Mouse (Mus musculus) stomach, embryonic 15.5 days (tissue): ENCODE data around the gene Sap30bp. TPM values are rescaled to one million over a fixed set of nuclear protein-coding genes. Genes with fewer than 3 reads are reported as not detected.

Source experiments
- ATAC-seq: fragments of 200-750 bp; cut with Nextera tagmentation; 2 replicates; pipeline ENCODE4 v1.8.0; 2017; ENCODE audit warnings: low read depth, moderate number of reproducible peaks, moderate TSS enrichment; ENCODE audit not compliant: insufficient read depth, low FRiP score
- H3K27ac ChIP-seq: fragments of 300-500 bp; sonication (generic); 2 replicates; pipeline ENCODE4 v1.5.1; 2015; ENCODE audit warnings: mild to moderate bottlenecking, inconsistent platforms
- H3K27me3 ChIP-seq: fragments of 300-500 bp; sonication (generic); replicated peaks from 2 replicates; pipeline ENCODE4 v1.6.1; 2015; ENCODE audit warnings: inconsistent platforms
- H3K36me3 ChIP-seq: fragments of 300-500 bp; sonication (generic); 2 replicates; pipeline ENCODE4 v1.6.1; 2015; ENCODE audit warnings: inconsistent platforms
- H3K4me1 ChIP-seq: fragments of 300-500 bp; sonication (generic); 2 replicates; pipeline ENCODE4 v1.6.1; 2015; ENCODE audit warnings: inconsistent platforms
- H3K4me2 ChIP-seq: fragments of 300-500 bp; sonication (generic); 2 replicates; pipeline ENCODE4 v1.6.1; 2015; ENCODE audit warnings: mild to moderate bottlenecking, inconsistent platforms
- H3K4me3 ChIP-seq: fragments of 300-500 bp; sonication (generic); replicated peaks from 2 replicates; pipeline ENCODE4 v1.5.1; 2015; ENCODE audit warnings: inconsistent platforms
- H3K9ac ChIP-seq: fragments of 300-500 bp; sonication (generic); 2 replicates; pipeline ENCODE4 v1.6.1; 2015; ENCODE audit warnings: inconsistent platforms
- H3K9me3 ChIP-seq: fragments of 300-500 bp; sonication (generic); 2 replicates; pipeline ENCODE4 v1.6.1; 2016; ENCODE audit warnings: inconsistent platforms
- WGBS: fragments of 180-500 bp; shearing (Covaris S2); methylation state at CpG from one replicate; pipeline ENCODE4 v1.1.7; 2015; 5-methylcytosine and 5-hydroxymethylcytosine counted together
- polyA plus RNA-seq: library from polyadenylated mRNA; unstranded; fragments of >200 nt; fragmentation: Nextera tagmentation; extraction: Ambion mirVana; gene quantifications from 2 replicates; pipeline ENCODE4 v1.2.1, GENCODE M21; 2015

Gene Sap30bp
- polyA plus RNA-seq, 1 experiment from 2014 or later, result 34.6 TPM

GRCm38 (mm10) chr11:115939690-115940329 is 6.7 kb downstream of the Sap30bp start:
- H3K36me3 ChIP-seq, result peaks cover 31% of the 10 kb centered on the region
- H3K4me2 ChIP-seq, result no peak overlapping the region
- H3K9me3 ChIP-seq, result no peaks in the 10 kb centered on the region
- ATAC-seq, result no peak
- peaks cover 2% of the 10 kb centered on the region for H3K4me1 ChIP-seq
- no peak overlapping the region for H3K27ac ChIP-seq
- no peak overlapping the region for H3K4me3 ChIP-seq
- no peaks in the 10 kb centered on the region for H3K27me3 ChIP-seq
- H3K9ac ChIP-seq, result no peak overlapping the region
- WGBS, result 32% methylated on average over 6 of the region's 6 CpGs

GRCm38 (mm10) chr11:115941980-115942379 is 8.9 kb downstream of the Sap30bp start:
- no peak overlapping the region for H3K9ac ChIP-seq
- 79% methylated on average over 7 of the region's 7 CpGs for WGBS
- H3K4me3 ChIP-seq, result no peak overlapping the region
- no peak for ATAC-seq
- H3K9me3 ChIP-seq, result no peaks in the 10 kb centered on the region
- H3K36me3 ChIP-seq, result peaks cover 36% of the 10 kb centered on the region
- H3K4me2 ChIP-seq, result no peak overlapping the region
- no peaks in the 10 kb centered on the region for H3K27me3 ChIP-seq
- no peaks in the 10 kb centered on the region for H3K4me1 ChIP-seq
- H3K27ac ChIP-seq, result no peak overlapping the region

GRCm38 (mm10) chr11:115945247-115945646 is 12.2 kb downstream of the Sap30bp start:
- ATAC-seq, result no peak
- Histone ChIP-seq H3K9ac (no peak overlapping the region), H3K36me3 (peaks cover 33% of the 10 kb centered on the region), H3K27me3 (no peaks in the 10 kb centered on the region), H3K4me2 (no peak overlapping the region), H3K27ac (peak overlapping the region; percentile 3; the same call in 1 of the 2 replicates), H3K4me3 (no peak overlapping the region), H3K9me3 (no peaks in the 10 kb centered on the region), H3K4me1 (no peaks in the 10 kb centered on the region)
- 80% methylated on average over 8 of the region's 8 CpGs for WGBS

- Histone ChIP-seq H3K4me2 (no peak overlapping the region), H3K27ac (peak overlapping the region; percentile 69), H3K36me3 (peaks cover 32% of the 10 kb centered on the region), H3K9ac (no peak overlapping the region), H3K9me3 (no peaks in the 10 kb centered on the region), H3K4me3 (no peak overlapping the region), H3K4me1 (no peaks in the 10 kb centered on the region), H3K27me3 (no peaks in the 10 kb centered on the region)
- 80% methylated on average over 9 of the region's 9 CpGs for WGBS
- ATAC-seq, result peak; percentile 32; the same call in 1 of the 2 replicates
Observed at GRCm38 (mm10) chr11:115946221-115946828, 13.2 kb downstream of the Sap30bp start.

GRCm38 (mm10) chr11:115948316-115948715 is 15.2 kb downstream of the Sap30bp start:
- Histone ChIP-seq H3K9me3 (no peaks in the 10 kb centered on the region), H3K4me3 (no peak overlapping the region), H3K27ac (no peak overlapping the region), H3K36me3 (peaks cover 30% of the 10 kb centered on the region; the same call in 1 of the 2 replicates), H3K9ac (no peak overlapping the region), H3K4me2 (no peak overlapping the region), H3K4me1 (no peaks in the 10 kb centered on the region), H3K27me3 (no peaks in the 10 kb centered on the region)
- 91% methylated on average over 9 of the region's 9 CpGs for WGBS
- ATAC-seq, result no peak

- Histone ChIP-seq H3K27me3 (no peaks in the 10 kb centered on the region), H3K4me1 (peaks cover 11% of the 10 kb centered on the region), H3K4me3 (no peak overlapping the region), H3K9ac (no peak overlapping the region), H3K27ac (no peak overlapping the region), H3K36me3 (peaks cover 28% of the 10 kb centered on the region; the same call in 1 of the 2 replicates), H3K9me3 (no peaks in the 10 kb centered on the region), H3K4me2 (no peak overlapping the region)
- no peak for ATAC-seq
- WGBS, result 80% methylated on average over 2 of the region's 2 CpGs
Observed at GRCm38 (mm10) chr11:115950719-115951118, 17.6 kb downstream of the Sap30bp start.

GRCm38 (mm10) chr11:115954712-115955111 is 21.6 kb downstream of the Sap30bp start:
- peaks cover 22% of the 10 kb centered on the region for H3K36me3 ChIP-seq
- no peak for ATAC-seq
- 83% methylated on average over 5 of the region's 5 CpGs for WGBS

GRCm38 (mm10) chr11:115955195-115955858 is 22.2 kb downstream of the Sap30bp start:
- 60% methylated on average over 10 of the region's 10 CpGs for WGBS
- H3K9ac ChIP-seq, result no peak overlapping the region
- H3K4me2 ChIP-seq, result no peak overlapping the region
- H3K4me3 ChIP-seq, result no peak overlapping the region
- H3K9me3 ChIP-seq, result no peaks in the 10 kb centered on the region
- peak; percentile 55 for ATAC-seq
- H3K4me1 ChIP-seq, result peaks cover 23% of the 10 kb centered on the region
- H3K36me3 ChIP-seq, result peaks cover 27% of the 10 kb centered on the region
- H3K27ac ChIP-seq, result peak overlapping the region; percentile 88
- H3K27me3 ChIP-seq, result no peaks in the 10 kb centered on the region

More at GRCm38 (mm10) chr11:115954712-115955111, 21.6 kb downstream of the Sap30bp start:
- Histone ChIP-seq H3K27me3 (no peaks in the 10 kb centered on the region), H3K9ac (no peak overlapping the region), H3K9me3 (no peaks in the 10 kb centered on the region), H3K4me1 (peaks cover 23% of the 10 kb centered on the region), H3K4me3 (no peak overlapping the region), H3K4me2 (no peak overlapping the region), H3K27ac (peak overlapping the region; percentile 88)

- Histone ChIP-seq H3K27ac (peak overlapping the region; percentile 81), H3K4me1 (peaks cover 23% of the 10 kb centered on the region), H3K9me3 (no peaks in the 10 kb centered on the region), H3K9ac (no peak overlapping the region), H3K4me3 (no peak overlapping the region), H3K36me3 (peaks cover 30% of the 10 kb centered on the region), H3K4me2 (no peak overlapping the region), H3K27me3 (no peaks in the 10 kb centered on the region)
- ATAC-seq, result peak; percentile 48; the same call in 1 of the 2 replicates
- WGBS, result 60% methylated on average over 4 of the region's 4 CpGs
Observed at GRCm38 (mm10) chr11:115956453-115956852, 23.4 kb downstream of the Sap30bp start.

GRCm38 (mm10) chr11:115957971-115958370 is 24.9 kb downstream of the Sap30bp start:
- Histone ChIP-seq H3K4me1 (peaks cover 23% of the 10 kb centered on the region), H3K9ac (no peak overlapping the region), H3K36me3 (peaks cover 37% of the 10 kb centered on the region), H3K27ac (peak overlapping the region; percentile 81; the same call in 1 of the 2 replicates), H3K4me3 (no peak overlapping the region), H3K4me2 (no peak overlapping the region), H3K9me3 (no peaks in the 10 kb centered on the region), H3K27me3 (no peaks in the 10 kb centered on the region)
- 68% methylated on average over 7 of the region's 7 CpGs for WGBS
- ATAC-seq, result no peak

- Histone ChIP-seq H3K36me3 (peaks cover 47% of the 10 kb centered on the region), H3K9me3 (no peaks in the 10 kb centered on the region), H3K27ac (no peak overlapping the region), H3K9ac (no peak overlapping the region), H3K27me3 (no peaks in the 10 kb centered on the region), H3K4me1 (peaks cover 23% of the 10 kb centered on the region), H3K4me3 (no peak overlapping the region), H3K4me2 (no peak overlapping the region)
- ATAC-seq, result no peak
- 95% methylated on average over 9 of the region's 9 CpGs for WGBS
Observed at GRCm38 (mm10) chr11:115959018-115959417, 25.9 kb downstream of the Sap30bp start.
